Mouse (Mus musculus) liver, embryonic 14.5 days (tissue): ENCODE results near the gene Rbm39.

ENCODE experiments used
- CTCF ChIP-seq: IDR thresholded peaks from 2 replicates; pipeline ENCODE4 v1.5.1; 2016; ENCODE audit warnings: antibody characterized with exemption, low read depth, control low read depth
- EP300 ChIP-seq: IDR thresholded peaks from 2 replicates; pipeline ENCODE4 v1.6.1; 2016; ENCODE audit warnings: antibody characterized with exemption, low read depth

- TF ChIP-seq CTCF: no peak
- TF ChIP-seq EP300: no peak
Measured at GRCm38 (mm10) chr2:156147316-156147915, 32.6 kb downstream of the Rbm39 start.
